Mouse (Mus musculus) MEL (cell line): Measurements from ENCODE around the gene Eef1g.
A peak's percentile ranks its signal among the peaks of the same experiment; 100 is the strongest.

Source experiments
- CHD1 ChIP-seq: IDR thresholded peaks from 2 replicates; pipeline ENCODE4 v1.6.1; 2012; ENCODE audit warnings: low read depth, mild to moderate bottlenecking, inconsistent platforms, low read length, improper control_type of control experiment
- CTCF ChIP-seq, 3 experiments: IDR thresholded peaks in 2 of 3; conservative IDR thresholded peaks in 1 of 3; 2 replicates each; pipeline ENCODE4 v1.5.1; 2011 to 2012; ENCODE audit warnings: low read length in 3 of 3, low read depth in 2 of 3, mild to moderate bottlenecking in 2 of 3, improper control_type of control experiment in 1 of 3, inconsistent platforms in 1 of 3, mixed read lengths in 1 of 3, moderate library complexity in 1 of 3; ENCODE audit not compliant: control insufficient read depth in 1 of 3, insufficient read depth in 1 of 3, poor library complexity in 1 of 3, severe bottlenecking in 1 of 3
- EP300 ChIP-seq, 2 experiments: IDR thresholded peaks; 2 replicates each; pipeline ENCODE4 v1.6.1; 2011; ENCODE audit warnings: improper control_type of control experiment in 2 of 2, low read length in 2 of 2, low read depth in 1 of 2, mild to moderate bottlenecking in 1 of 2
- MAZ ChIP-seq: IDR thresholded peaks from 2 replicates; pipeline ENCODE4 v1.6.1; 2012; ENCODE audit warnings: low read depth, mild to moderate bottlenecking, inconsistent platforms, low read length, improper control_type of control experiment
- POLR2A ChIP-seq, 2 experiments: IDR thresholded peaks; 2 replicates each; pipeline ENCODE4 v1.6.1; 2011 to 2012; ENCODE audit warnings: low read length in 2 of 2, mild to moderate bottlenecking in 2 of 2, control low read depth in 1 of 2, improper control_type of control experiment in 1 of 2, low read depth in 1 of 2, moderate library complexity in 1 of 2; ENCODE audit not compliant: control insufficient read depth in 1 of 2, insufficient read depth in 1 of 2, poor library complexity in 1 of 2
- RAD21 ChIP-seq: IDR thresholded peaks from 2 replicates; pipeline ENCODE4 v1.6.1; 2011; ENCODE audit warnings: mild to moderate bottlenecking, low read depth, low read length, improper control_type of control experiment
- TBP ChIP-seq: IDR thresholded peaks from 2 replicates; pipeline ENCODE4 v1.8.0; 2011; ENCODE audit warnings: low read depth, low read length, improper control_type of control experiment
- USF1 ChIP-seq: IDR thresholded peaks from 2 replicates; pipeline ENCODE4 v1.6.1; 2014; ENCODE audit warnings: low read depth, mild to moderate bottlenecking, inconsistent platforms, low read length, improper control_type of control experiment, moderate library complexity
- ZC3H11A ChIP-seq: IDR thresholded peaks from 2 replicates; pipeline ENCODE4 v1.6.1; 2012; ENCODE audit warnings: low read depth, mild to moderate bottlenecking, inconsistent platforms, low read length, improper control_type of control experiment

GRCm38 (mm10) chr19:8953135-8954039 is 13.5 kb upstream of the Eef1g start, which contains the start of gene Tut1:
- TF ChIP-seq TBP = peak; percentile 96
- no peak for TF ChIP-seq ZC3H11A
- peak; percentile 59 to 94; a peak in 3 of 4 replicates for TF ChIP-seq POLR2A (IDR thresholded peaks at IDR 0.05; ENCODE audit: control insufficient read depth in 1 of 2, insufficient read depth in 1 of 2, low read depth in 1 of 2, low read length in 2 of 2, poor library complexity in 1 of 2)
- no peak; the same call in 1 of the 2 replicates for TF ChIP-seq RAD21
- peak; percentile 32; the same call in 1 of the 2 replicates for TF ChIP-seq CHD1
- TF ChIP-seq CTCF (IDR thresholded peaks at IDR 0.05 in 2 of 3, conservative IDR thresholded peaks at IDR 0.05 in 1 of 3; ENCODE audit: control insufficient read depth in 1 of 3, insufficient read depth in 1 of 3, low read depth in 2 of 3, low read length in 3 of 3, poor library complexity in 1 of 3, severe bottlenecking in 1 of 3) = no peak
- no peak for TF ChIP-seq USF1
- TF ChIP-seq MAZ = no peak; the same call in 1 of the 2 replicates
- peak; percentile 26 to 69; a peak in 3 of 4 replicates for TF ChIP-seq EP300 (IDR thresholded peaks at IDR 0.05; ENCODE audit: low read depth in 1 of 2, low read length in 2 of 2)
